Mouse (Mus musculus): ENCODE results near the gene Pglyrp2. TPM values are rescaled to one million over a fixed set of nuclear protein-coding genes. Genes with fewer than 3 reads are reported as not detected.

Gene Pglyrp2
- not detected for total RNA-seq (2021)

GRCm38 (mm10) chr17:32424034-32424433, at the start of gene Pglyrp2:
Gene Pglyrp2, minus strand, starts transcription at chr17:32424167.
- DNase-seq = no peak
- intact Hi-C loops (cut with DNase I) = no loop called here

- no peak for DNase-seq
- intact Hi-C loops (cut with DNase I) = no loop called here
Observed at GRCm38 (mm10) chr17:32472176-32472575, 48.2 kb upstream of the Pglyrp2 start.

- intact Hi-C loops (cut with DNase I) = no loop called here
Observed at GRCm38 (mm10) chr17:32470795-32471194, 46.8 kb upstream of the Pglyrp2 start.

GRCm38 (mm10) chr17:32468494-32468893, 44.5 kb upstream of the Pglyrp2 start:
- DNase-seq = no peak
- intact Hi-C loops (cut with DNase I) = no loop called here

More at GRCm38 (mm10) chr17:32470795-32471194, 46.8 kb upstream of the Pglyrp2 start:
- DNase-seq = no peak

- DNase-seq = no peak
- intact Hi-C loops (cut with DNase I) = no loop called here
Observed at GRCm38 (mm10) chr17:32454997-32455396, 31.0 kb upstream of the Pglyrp2 start.

GRCm38 (mm10) chr17:32454188-32454587, 30.2 kb upstream of the Pglyrp2 start:
- DNase-seq = no peak
- intact Hi-C loops (cut with DNase I) = no loop called here

GRCm38 (mm10) chr17:32452482-32452881, 28.5 kb upstream of the Pglyrp2 start, which contains the start of gene Cyp4f39:
Gene Cyp4f39, plus strand, starts transcription at chr17:32452723.
- intact Hi-C loops (cut with DNase I) = no loop called here
- DNase-seq = peak; percentile 8 to 11

- no peak for DNase-seq
- intact Hi-C loops (cut with DNase I) = no loop called here
Observed at GRCm38 (mm10) chr17:32450844-32451537, 27.0 kb upstream of the Pglyrp2 start.

- intact Hi-C loops (cut with DNase I) = no loop called here
- DNase-seq = no peak
Observed at GRCm38 (mm10) chr17:32449042-32449441, 25.1 kb upstream of the Pglyrp2 start.

- no peak for DNase-seq
- intact Hi-C loops (cut with DNase I) = no loop called here
Observed at GRCm38 (mm10) chr17:32447195-32447594, 23.2 kb upstream of the Pglyrp2 start.

- intact Hi-C loops (cut with DNase I) = no loop called here
- DNase-seq = peak; percentile 16 to 50
Observed at GRCm38 (mm10) chr17:32445016-32445415, 21.0 kb upstream of the Pglyrp2 start.

- no peak for DNase-seq
- intact Hi-C loops (cut with DNase I) = no loop called here
Observed at GRCm38 (mm10) chr17:32443245-32443644, 19.3 kb upstream of the Pglyrp2 start.

- no peak for DNase-seq
- intact Hi-C loops (cut with DNase I) = no loop called here
Observed at GRCm38 (mm10) chr17:32437106-32437505, 13.1 kb upstream of the Pglyrp2 start.

GRCm38 (mm10) chr17:32435151-32435550, 11.2 kb upstream of the Pglyrp2 start:
- intact Hi-C loops (cut with DNase I) = no loop called here
- DNase-seq = peak; percentile 8

- intact Hi-C loops (cut with DNase I) = no loop called here
- DNase-seq = peak; percentile 47 to 53
Observed at GRCm38 (mm10) chr17:32434324-32434723, 10.4 kb upstream of the Pglyrp2 start.

GRCm38 (mm10) chr17:32431972-32432371, 8.0 kb upstream of the Pglyrp2 start:
- intact Hi-C loops (cut with DNase I) = loop anchor here (1.0 kb wide), 1 partner anchor 83 kb away; no protein-coding TSS in a partner anchor
- DNase-seq = no peak

GRCm38 (mm10) chr17:32426610-32427009, 2.6 kb upstream of the Pglyrp2 start:
- DNase-seq = no peak
- intact Hi-C loops (cut with DNase I) = no loop called here

- intact Hi-C loops (cut with DNase I) = no loop called here
- DNase-seq = no peak
Observed at GRCm38 (mm10) chr17:32420781-32421180, 3.2 kb downstream of the Pglyrp2 start.

- intact Hi-C loops (cut with DNase I) = no loop called here
- DNase-seq = no peak
Observed at GRCm38 (mm10) chr17:32419989-32420388, 4.0 kb downstream of the Pglyrp2 start.

- DNase-seq = no peak
- intact Hi-C loops (cut with DNase I) = no loop called here
Observed at GRCm38 (mm10) chr17:32416771-32417170, 7.2 kb downstream of the Pglyrp2 start.

- no peak for DNase-seq
- intact Hi-C loops (cut with DNase I) = no loop called here
Observed at GRCm38 (mm10) chr17:32415417-32416020, 8.4 kb downstream of the Pglyrp2 start.

- intact Hi-C loops (cut with DNase I) = no loop called here
- DNase-seq = no peak
Observed at GRCm38 (mm10) chr17:32411898-32412297, 12.1 kb downstream of the Pglyrp2 start.

Data from heart, postnatal 36 days (tissue).